Mouse (Mus musculus) 3T3-L1 (cell line): ENCODE data around the gene Plcz1.

Experiments used
- DNase-seq: peaks from one replicate; pipeline ENCODE4 v3.0.0-alpha.2; 2015; ENCODE audit warnings: low read depth, low spot score

Plcz1 gene

GRCm38 (mm10) chr6:140041357-140041756, at the start of gene Plcz1:
TSS of gene Plcz1 (minus strand) at chr6:140041457.
- DNase-seq, result no peak

- DNase-seq, result no peak
Observed at GRCm38 (mm10) chr6:140089855-140090254, 48.6 kb upstream of the Plcz1 start.

- no peak for DNase-seq
Observed at GRCm38 (mm10) chr6:140081739-140082138, 40.5 kb upstream of the Plcz1 start.

GRCm38 (mm10) chr6:140080933-140081332, 39.7 kb upstream of the Plcz1 start:
- no peak for DNase-seq

GRCm38 (mm10) chr6:140069177-140069576, 27.9 kb upstream of the Plcz1 start:
- DNase-seq, result no peak

- DNase-seq, result no peak
Observed at GRCm38 (mm10) chr6:140054271-140054928, 13.1 kb upstream of the Plcz1 start.

GRCm38 (mm10) chr6:140051476-140051875, 10.2 kb upstream of the Plcz1 start:
- DNase-seq, result no peak

- no peak for DNase-seq
Observed at GRCm38 (mm10) chr6:140040952-140041351, 305 bp downstream of the Plcz1 start, which contains the start of gene Capza3. TSS of gene Capza3 (plus strand) at chr6:140041252.

GRCm38 (mm10) chr6:140024404-140024803, 16.9 kb downstream of the Plcz1 start:
- no peak for DNase-seq

GRCm38 (mm10) chr6:140005181-140005580, 36.1 kb downstream of the Plcz1 start:
- DNase-seq, result no peak

GRCm38 (mm10) chr6:139989597-139989996, 51.7 kb downstream of the Plcz1 start:
- no peak for DNase-seq

GRCm38 (mm10) chr6:139989075-139989474, 52.2 kb downstream of the Plcz1 start:
- no peak for DNase-seq

- no peak for DNase-seq
Observed at GRCm38 (mm10) chr6:139986564-139986963, 54.7 kb downstream of the Plcz1 start.

- no peak for DNase-seq
Observed at GRCm38 (mm10) chr6:139984069-139984468, 57.2 kb downstream of the Plcz1 start.

- DNase-seq, result no peak
Observed at GRCm38 (mm10) chr6:139981061-139981460, 60.2 kb downstream of the Plcz1 start.

GRCm38 (mm10) chr6:139978114-139978513, 63.1 kb downstream of the Plcz1 start:
- DNase-seq, result no peak

GRCm38 (mm10) chr6:139974668-139975067, 66.6 kb downstream of the Plcz1 start:
- no peak for DNase-seq

GRCm38 (mm10) chr6:139971608-139972298, 69.5 kb downstream of the Plcz1 start:
- no peak for DNase-seq

GRCm38 (mm10) chr6:139966684-139967083, 74.6 kb downstream of the Plcz1 start:
- no peak for DNase-seq

GRCm38 (mm10) chr6:139964895-139965294, 76.4 kb downstream of the Plcz1 start:
- DNase-seq, result no peak

- no peak for DNase-seq
Observed at GRCm38 (mm10) chr6:139963775-139964174, 77.5 kb downstream of the Plcz1 start.

- DNase-seq, result no peak
Observed at GRCm38 (mm10) chr6:139957531-139958241, 83.6 kb downstream of the Plcz1 start.

GRCm38 (mm10) chr6:139953596-139953995, 87.7 kb downstream of the Plcz1 start:
- DNase-seq, result no peak
